Mouse (Mus musculus) macrophage (primary cell): ENCODE measurements around the gene Gja5. TPM values are rescaled to one million over a fixed set of nuclear protein-coding genes. Genes with fewer than 3 reads are reported as not detected.

Experiments used
- polyA plus RNA-seq: library from polyadenylated mRNA; stranded (reverse); fragments of 250-400 nt; gene quantifications from 3 replicates; pipeline ENCODE4 v1.2.4, GENCODE M21; 2018; ENCODE audit warnings: inconsistent platforms

Gja5 gene
- polyA plus RNA-seq, 1 experiment from 2014 or later: not detected

Other genes starting within 250 kb of the Gja5 start
- gene Ankrd35, start 234.6 kb upstream of the Gja5 start, polyA plus RNA-seq: 0.03 to 0.07 TPM in 2 of 3 replicates, not detected in the other
- gene Pias3, start 208.3 kb upstream of the Gja5 start, polyA plus RNA-seq: 13.0 to 14.5 TPM (median 14.1 TPM) in 3 replicates
- 0.20 TPM in 1 of 3 replicates, not detected in the others for gene Nudt17, start 196.1 kb upstream of the Gja5 start, polyA plus RNA-seq
- gene Polr3c, start 177.1 kb upstream of the Gja5 start, polyA plus RNA-seq: 25.2 to 36.6 TPM (median 28.8 TPM) in 3 replicates
- 72.8 to 94.2 TPM (median 85.6 TPM) in 3 replicates for gene Rnf115, start 177.0 kb upstream of the Gja5 start, polyA plus RNA-seq
- not detected in 3 replicates for gene Pdzk1, start 75.4 kb upstream of the Gja5 start, polyA plus RNA-seq
- 0.14 TPM in 1 of 3 replicates, not detected in the others for gene Cd160, start 75.3 kb upstream of the Gja5 start, polyA plus RNA-seq
- 14.4 to 17.1 TPM (median 15.9 TPM) in 3 replicates for gene Gpr89, start 653 bp downstream of the Gja5 start, polyA plus RNA-seq
- not detected in 3 replicates for gene Gja8, start 21.3 kb downstream of the Gja5 start, polyA plus RNA-seq